Mouse (Mus musculus) spleen, adult 2 months (tissue): ENCODE results near the gene Kcnd3.

ENCODE experiments used
- CTCF ChIP-seq: fragments of 200-500 bp; IDR thresholded peaks from 2 replicates; pipeline ENCODE4 v1.5.1; 2011; ENCODE audit warnings: mild to moderate bottlenecking, inconsistent platforms; ENCODE audit not compliant: insufficient read depth, insufficient read length, insufficient replicate concordance; ENCODE audit errors: extremely low read depth
- POLR2A ChIP-seq: fragments of 200-500 bp; IDR thresholded peaks from 2 replicates; pipeline ENCODE4 v1.6.1; 2011; ENCODE audit warnings: low read depth, low read length, inconsistent platforms

- TF ChIP-seq POLR2A (no peak), CTCF (no peak)
Observed at GRCm38 (mm10) chr3:105511836-105512235, 59.7 kb downstream of the Kcnd3 start.
